Mouse (Mus musculus) 3T3-L1 (cell line): ENCODE results near the gene Vcpkmt.
A peak's percentile ranks its signal among the peaks of the same experiment; 100 is the strongest.

ENCODE experiments used
- DNase-seq: peaks from one replicate; pipeline ENCODE4 v3.0.0-alpha.2; 2015; ENCODE audit warnings: low read depth, low spot score

The Vcpkmt gene

GRCm38 (mm10) chr12:69538362-69538950, 44.4 kb downstream of the Vcpkmt start:
- peak; percentile 48 for DNase-seq

GRCm38 (mm10) chr12:69537675-69538361, 45.0 kb downstream of the Vcpkmt start:
- peak; percentile 82 for DNase-seq

DNA sequence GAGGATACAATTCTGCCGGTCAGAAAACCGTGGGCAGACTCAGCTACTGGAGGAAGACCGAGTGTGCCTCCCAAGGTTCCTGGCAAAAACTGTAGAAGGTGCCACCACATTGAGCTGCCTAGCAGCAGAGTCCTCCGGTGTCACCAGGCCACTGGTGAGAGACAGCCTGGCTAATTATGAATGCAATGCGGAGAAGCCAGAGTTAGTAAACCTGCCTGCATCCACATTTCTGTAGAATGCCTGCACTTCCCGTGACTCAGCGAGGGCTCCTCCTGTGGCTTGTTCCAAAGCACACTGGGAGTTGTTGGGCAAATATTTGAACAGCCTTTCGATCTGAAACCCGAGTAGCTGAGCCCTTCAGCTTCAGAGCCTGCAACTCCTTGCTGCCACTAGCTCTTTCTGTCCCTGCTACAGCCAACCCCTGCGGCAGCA, 45.6 kb downstream of the Vcpkmt start:
- DNase-seq = peak; percentile 88

- no peak for DNase-seq
These were observed 46.1 kb downstream of the Vcpkmt start for GRCm38 (mm10) chr12:69536616-69537242.

GRCm38 (mm10) chr12:69533237-69533636, 49.6 kb downstream of the Vcpkmt start:
- DNase-seq = no peak

DNA sequence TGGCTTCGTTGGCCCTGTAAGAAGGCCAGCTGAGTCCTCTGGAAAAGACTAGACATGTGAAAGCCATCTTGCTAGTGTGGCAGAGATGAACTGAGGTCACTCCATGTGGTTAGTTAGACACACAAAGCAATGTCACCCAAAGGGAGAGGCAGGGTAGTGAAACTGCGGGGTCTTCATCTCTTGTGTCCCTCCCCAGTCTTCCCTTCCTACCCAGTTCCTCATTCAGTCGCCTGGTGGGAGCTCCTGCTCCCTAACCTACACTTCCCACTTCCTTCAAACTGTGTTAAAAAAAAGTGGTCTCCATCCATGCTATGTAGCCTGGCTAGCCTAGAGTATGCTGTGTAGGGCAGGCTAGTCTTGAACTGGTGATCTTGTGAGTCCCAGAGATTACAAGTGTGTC, 50.3 kb downstream of the Vcpkmt start:
- DNase-seq = no peak

DNA sequence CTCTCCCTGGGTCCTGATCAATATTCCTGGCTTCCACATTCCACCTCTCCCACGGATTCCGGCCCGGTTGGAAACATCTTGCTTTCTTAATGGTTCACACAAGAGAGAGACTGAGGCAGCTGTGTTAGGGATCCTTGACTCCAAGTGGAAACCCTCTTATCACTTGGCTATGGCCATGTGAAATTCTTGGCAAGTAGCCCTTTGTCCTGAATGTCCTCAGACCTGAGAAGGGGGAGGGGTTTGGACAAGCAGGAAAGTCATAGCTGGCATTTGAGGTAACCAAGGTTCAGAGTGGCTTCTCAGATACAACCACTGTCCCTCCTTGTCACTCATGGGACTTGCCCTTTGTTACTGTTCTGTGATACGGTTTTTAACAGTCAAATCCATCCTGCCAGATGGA, 50.7 kb downstream of the Vcpkmt start:
- no peak for DNase-seq

- DNase-seq = no peak
These were observed 53.0 kb downstream of the Vcpkmt start for GRCm38 (mm10) chr12:69529694-69530403.

DNA sequence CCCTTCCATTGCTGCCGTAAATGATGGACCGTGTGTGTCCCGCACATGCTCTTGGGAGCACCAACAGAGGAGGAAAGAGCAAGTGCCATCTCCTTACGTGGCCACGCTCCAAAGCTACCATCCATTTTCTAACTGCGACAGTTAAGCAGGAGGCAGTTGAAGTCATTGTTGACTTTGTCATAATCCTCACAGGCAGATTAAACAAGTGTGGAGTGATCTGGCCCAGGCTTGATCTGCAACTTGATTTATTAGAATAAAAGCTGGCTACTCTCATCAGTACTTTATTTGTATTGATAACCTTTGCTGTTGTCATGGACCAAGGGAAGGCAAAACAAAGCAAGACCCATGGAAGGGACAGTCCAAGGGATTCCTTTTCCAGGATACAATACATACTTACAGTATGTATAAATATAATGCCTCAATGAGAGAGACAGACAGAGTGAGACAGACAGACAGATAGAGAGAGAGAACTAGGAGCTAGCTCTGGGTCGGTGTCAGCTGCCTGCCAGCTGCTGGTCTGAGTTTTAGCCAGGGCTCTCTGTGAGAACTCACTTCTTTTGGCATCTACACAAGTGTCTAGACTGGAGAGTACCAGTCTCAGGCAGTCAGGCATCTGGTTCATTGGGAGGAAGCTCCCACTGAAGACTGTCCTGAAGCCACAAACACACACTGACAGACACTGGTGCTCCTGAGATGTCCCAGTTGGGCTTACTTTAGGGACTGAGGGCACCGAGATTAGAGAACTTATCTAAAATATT, 54.4 kb downstream of the Vcpkmt start:
- no peak for DNase-seq
